Mouse (Mus musculus) adrenal gland, postnatal 36 days (tissue): ENCODE measurements around the gene Gpr37l1. TPM values are rescaled to one million over a fixed set of nuclear protein-coding genes. Genes with fewer than 3 reads are reported as not detected.

Experiments
- DNase-seq, 2 experiments: peaks; one replicate each; pipeline ENCODE4 v3.0.0; 2021; ENCODE audit warnings: mixed read lengths in 1 of 2
- total RNA-seq, 2 experiments: library from RNA; stranded (reverse); gene quantifications; 2 replicates each; pipeline ENCODE4 v1.2.3; 2021

Gene Gpr37l1
- total RNA-seq, 2 experiments from 2014 or later: 0.83 to 1.5 TPM

DNA sequence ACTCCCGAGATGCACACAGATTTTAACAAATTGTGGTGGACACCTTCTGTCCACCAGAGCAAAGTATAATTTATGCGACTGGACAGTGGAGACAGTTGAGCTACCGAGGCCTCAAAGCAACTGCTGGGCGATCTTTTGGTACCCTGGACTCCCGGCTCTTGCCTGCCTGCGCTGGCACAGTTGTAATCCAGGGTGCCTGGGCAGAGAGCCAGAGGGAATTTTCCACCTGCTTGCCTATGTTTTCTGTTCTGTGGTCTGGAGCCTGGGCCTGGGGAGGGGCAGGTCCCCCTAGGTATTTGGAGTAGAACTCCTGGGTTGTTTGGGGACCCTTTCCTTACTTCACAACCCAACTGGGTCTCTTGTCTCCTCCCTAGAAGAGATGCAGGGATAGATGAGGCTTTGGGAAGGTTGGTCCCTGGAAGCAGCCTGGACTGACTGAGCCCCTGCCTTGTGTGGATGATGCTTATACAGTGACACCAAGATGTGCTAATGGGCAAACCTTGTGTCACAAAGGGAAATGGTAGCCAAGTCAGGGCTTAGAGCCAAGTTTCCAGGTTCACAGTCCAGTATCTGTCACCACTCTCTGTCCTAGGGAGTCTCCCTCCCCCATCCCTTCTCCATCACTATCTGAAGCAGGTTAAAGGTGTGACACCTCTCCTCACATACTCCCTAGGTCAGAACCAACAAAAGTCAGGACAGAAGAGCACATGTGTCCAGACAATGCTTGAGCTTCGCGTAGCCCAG lies 14.6 kb upstream of the Gpr37l1 start:
- DNase-seq: peak; percentile 71 to 76

DNA sequence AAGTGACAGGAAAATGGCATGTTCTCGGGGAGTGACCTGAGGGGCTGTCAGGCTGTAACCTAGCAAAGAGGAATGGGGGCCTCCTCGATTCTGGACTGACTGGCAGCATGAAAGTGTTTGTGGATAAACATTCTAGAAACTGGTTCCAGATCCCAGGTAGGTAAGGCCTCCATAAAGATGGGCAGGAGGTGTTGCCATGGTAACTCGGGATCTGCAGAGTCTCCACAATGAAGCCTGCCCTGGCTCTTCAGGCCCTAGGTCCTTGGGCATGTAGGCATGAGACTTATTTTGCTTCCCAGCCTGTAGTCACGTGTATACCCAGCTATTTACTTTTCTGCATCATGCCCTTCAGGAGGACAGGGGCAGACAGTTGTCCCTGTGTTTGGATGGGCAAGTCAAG lies 13.8 kb upstream of the Gpr37l1 start:
- no peak for DNase-seq

DNA sequence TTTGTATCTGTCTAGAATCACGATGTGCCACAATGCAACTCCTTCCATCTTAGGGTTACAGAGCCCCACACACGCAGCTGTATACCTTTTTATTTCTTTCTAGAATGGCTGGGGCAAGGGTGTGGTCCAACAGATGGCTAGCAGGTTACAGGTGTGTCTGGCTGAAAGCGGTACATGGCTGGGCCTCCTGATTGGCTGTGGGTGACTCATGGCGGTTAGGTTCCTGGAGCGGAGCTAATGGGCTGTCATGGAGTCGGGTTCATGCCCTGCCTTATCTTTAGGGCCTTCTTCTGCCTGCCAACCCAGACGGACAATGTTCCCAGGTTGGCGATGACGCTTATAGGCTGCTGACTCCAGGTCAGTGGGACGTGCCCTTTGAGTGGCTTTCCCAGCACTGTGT lies 13.3 kb upstream of the Gpr37l1 start:
- DNase-seq: no peak

DNA sequence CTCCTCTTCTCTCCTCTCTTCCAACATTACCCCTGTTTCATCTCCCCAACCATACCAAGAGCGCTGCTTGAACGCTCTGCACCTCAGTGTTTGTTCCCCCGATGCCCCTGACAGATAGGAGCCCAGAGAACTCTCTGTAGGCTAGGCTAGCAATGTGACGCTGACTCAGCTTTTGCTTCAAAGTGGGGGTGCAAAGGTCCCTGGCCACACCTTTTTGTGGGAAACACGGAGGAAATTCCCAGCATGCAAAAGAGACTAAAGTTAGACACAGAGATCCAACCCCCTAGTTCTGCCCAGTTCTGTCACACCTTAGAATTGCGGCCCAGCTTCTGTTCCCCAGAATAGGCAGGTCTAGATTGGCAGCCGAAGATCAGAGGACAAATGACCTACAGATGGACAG lies 11.4 kb upstream of the Gpr37l1 start:
- DNase-seq: no peak

DNA sequence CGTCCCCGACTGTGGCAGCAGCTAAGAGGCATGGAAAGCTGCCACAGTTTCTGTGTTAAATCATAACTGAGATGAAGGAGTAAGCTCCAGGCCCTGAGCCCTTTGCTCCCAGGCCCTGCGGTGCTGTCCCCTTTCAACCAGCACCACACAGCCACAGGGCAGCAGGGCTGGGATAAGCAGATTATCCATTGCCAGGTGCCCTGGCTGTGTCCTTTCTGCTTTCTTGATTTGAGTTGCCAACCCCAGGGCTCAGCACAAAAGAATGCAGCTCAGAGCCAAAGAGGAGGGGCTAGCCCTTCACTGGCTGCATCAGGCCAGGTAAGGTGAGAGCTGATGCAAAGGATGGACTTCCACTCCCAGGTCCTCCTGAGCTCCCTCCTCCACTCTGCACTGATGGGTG lies 10.2 kb upstream of the Gpr37l1 start:
- DNase-seq: no peak

DNA sequence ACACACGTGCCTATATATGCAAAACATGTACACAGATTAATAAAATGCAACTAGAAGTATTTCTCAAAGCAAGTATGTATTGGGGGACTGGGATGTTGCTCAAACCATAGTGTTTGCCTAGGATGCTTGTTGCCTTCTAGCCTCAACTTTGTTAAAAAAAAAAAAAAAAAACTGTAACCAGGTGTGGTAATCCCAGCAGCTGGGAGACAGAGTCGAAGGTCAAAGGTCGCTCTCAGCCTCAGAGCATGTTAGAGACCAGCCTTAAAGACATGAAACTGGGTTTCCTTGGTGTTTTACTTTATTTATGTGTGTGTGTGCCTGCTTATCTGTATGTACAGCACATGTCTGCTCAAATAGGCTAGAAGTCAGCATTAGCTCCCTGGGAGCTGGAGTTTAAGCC lies 7.7 kb upstream of the Gpr37l1 start:
- DNase-seq: no peak

DNA sequence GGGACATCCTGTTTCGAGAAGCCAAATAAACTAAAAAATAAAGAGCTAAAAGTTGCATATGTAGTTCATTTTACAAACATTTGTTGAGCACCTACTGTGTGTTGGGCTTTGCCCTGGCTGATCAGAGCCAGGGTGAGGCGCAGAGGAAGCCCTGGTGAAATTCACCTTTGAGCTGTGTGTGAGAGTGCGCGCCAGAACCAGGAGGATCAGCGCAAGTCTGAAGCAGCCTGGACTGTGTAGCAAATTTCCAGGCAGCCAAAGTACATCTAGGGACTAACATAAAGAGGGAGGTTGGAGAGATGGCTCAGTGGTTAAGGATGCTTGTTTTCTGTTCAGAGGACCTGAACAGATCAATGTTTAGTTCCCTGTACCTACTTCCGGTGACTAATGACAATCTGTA lies 5.8 kb upstream of the Gpr37l1 start:
- no peak for DNase-seq

DNA sequence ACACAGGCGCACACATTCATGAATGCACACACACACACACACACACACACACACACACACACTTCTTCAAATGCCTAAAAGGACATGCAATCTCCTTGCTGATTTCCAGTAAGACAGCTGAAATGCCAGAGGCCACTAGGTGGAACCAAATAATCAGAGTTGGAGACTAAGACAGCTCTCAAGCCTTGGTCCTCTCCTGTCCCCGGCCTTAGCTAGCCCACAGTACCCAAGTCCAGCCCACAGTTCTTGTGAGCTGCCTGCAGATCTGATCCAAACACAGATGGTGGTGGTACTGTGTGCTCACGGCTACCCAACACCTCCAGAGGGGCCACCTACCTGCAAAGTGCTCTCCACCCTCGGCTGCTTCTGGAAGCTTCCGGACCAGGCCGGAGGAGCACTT lies 4.5 kb upstream of the Gpr37l1 start:
- peak; percentile 52 to 78 for DNase-seq

DNA sequence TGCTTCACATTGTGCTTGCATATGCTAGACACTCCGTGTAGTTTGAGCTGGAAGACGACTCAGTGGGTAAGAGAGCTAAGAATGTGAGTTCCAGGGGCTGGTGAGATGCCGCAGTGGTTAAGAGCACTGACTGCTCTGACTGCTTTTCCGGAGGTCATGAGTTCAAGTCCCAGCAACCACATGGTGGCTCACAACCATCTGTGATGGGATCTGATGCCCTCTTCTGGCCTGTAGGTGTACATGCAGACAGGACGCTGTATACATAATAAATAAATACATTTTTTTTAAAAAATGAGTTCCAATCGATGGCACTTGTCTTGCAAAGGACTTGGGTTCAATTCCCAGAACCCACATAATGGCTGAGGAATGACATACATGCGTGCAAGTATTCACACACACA lies 3.7 kb upstream of the Gpr37l1 start:
- no peak for DNase-seq

DNA sequence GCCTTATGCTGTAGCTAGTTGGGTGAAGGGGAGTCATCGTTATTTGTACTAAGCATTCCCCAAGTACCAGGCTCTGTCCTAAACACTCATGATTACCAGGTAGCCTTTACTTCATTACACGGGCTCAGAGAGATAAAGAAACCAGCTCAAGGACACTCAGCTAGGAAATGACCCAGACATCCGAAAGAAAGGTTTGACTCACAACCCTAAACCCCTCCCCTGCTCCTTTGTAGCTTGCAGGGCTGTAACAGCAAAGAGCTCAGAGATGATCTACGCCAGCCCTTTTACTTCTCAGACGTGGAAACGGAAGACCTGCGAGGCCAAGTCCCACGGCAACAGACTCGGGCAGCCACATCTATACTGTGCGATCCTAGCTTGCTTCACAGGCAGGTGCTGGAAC lies 2.8 kb upstream of the Gpr37l1 start:
- peak; percentile 33 to 70 for DNase-seq

DNA sequence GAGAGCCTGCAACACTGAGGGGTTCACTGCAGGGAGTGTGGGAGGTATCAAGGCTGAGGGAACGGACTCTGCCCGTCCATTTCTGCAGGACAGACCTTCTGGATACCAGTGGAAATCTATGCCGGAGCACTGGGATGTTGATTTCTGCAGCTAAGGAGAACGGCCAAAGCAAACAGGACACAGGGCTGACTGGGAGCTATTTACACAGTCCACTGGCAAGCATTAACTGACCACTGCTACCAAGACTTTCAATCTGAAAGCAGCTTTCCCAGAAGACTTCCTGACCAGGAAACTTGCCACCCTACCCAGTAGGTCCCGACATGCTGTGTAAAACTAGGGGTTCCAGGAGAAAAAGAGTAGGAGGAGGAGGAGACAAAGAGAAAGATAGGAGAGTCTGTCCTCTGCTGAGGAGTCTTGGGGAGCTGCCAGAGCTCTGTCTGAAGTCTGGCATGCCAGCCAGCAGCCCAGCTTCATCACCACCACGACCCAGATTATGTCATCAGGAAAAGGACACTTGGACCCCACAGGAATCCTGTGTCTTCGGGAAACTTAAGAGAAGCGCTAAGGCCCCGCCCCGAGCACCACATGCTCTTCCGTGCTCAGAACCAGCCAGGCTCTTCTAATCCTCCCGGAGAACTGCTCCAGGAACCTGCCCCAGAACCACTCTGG lies 2.2 kb upstream of the Gpr37l1 start:
- DNase-seq: peak; percentile 68 to 79

DNA sequence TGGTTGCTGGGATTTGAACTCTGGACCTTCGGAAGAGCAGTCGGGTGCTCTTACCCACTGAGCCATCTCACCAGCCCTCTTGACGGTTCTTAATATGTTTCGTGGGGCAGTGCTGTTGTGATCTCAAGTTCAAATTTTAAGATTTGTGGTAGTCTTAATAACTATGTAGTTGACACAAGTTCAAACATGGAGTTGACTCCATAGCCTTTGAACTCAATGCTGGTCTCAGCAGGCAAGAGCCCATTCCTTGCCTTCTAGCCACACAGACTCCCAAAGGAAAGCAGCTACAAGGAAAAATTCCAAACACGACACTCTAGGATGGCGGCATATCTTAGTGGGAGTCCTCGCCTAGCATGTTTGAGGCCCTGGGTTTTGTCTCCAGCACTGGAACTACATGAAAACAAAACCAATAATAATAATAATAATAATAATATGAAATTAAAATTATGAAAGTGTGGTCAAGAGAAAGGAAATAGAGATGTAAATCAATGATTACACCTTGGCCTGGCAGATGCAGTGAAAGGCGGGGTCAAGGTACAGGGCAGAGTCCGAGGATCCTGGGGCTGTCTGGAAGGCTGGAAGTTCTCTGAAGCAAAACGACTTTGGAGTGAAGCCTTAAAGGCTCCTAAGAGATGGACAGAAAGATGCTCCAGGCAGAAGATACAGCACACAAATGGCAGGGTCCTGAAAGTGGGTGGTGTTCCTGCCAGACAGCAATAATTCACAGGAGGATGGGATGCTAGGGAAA lies 1.1 kb upstream of the Gpr37l1 start:
- DNase-seq: no peak

DNA sequence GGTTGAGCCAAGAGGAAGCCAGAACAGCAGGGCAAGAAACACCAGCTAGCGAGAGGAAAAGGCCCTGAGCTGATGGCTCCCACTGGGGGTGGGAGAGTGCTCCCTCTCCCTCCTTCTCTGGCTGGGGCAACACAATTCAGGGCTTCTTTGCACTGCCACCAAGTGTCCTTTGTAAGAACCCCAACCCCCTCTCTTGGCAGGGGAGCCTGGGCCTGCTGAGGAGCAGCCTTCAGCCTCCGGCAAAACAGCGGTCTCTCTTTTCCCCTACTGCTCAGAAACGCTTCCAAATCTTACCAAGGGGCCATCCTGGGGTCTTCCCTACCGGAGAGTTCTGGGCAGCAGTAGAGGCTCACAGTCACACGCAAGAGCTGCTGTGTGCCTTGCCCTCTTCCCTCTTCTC lies 4.8 kb downstream of the Gpr37l1 start:
- DNase-seq: no peak

DNA sequence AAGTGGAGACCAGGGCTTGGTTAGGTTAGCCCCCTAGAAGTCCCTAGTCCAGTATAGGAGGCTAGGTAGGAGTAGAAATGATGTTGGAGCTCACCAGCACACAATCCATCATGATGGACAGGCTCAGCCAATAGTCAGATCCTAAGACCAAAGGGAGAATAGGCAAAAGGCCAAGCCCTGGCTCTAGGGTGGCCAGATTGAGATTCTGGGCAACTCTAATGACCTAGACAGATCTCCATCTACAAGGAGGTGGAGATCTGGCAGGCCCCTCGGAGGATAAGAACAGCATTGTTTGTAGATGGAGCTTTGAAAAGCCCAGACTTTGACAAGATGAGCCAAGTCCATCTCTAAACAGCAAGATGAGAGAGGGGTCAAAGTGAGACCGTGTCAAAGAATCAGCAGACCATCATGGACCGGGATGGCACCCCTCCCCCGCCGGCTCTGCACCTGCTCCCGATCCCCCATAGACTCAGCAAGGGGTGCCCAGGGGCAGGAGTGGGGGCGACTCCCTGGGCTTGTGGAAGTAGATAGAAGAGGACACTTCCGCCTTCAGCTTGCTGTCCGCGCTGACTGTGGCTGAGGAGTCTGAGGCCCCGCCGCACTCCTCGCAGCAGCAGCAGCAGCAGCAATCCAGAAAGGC lies 7.0 kb downstream of the Gpr37l1 start:
- no peak for DNase-seq

DNA sequence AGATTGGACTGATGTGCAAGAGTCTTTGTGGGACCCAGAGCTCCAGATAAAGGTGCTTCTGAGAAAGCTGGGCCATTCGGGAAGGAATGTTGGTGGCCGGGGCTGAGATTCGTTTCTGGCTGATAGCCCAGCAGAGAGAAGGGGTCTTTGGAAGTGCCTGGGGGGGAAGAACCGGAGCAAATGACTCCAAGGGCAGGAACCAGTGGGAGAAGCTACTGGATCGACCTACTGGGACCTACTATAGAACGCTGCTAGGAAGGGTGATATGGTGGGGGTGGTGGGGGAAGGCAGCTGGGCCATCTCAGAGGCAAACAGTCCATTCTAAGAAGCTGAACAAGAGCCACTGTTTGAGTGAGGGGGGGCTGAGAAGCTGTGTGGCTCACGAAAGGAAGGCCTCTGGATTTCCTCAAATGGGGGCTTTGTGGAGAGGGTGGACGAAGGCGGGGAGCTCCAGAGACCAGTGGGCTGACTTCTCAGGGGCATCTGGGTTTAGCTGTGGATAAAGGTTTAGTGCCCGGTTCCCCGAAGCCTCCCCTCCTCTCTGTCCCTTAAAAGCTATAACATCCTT lies 7.8 kb downstream of the Gpr37l1 start:
- DNase-seq: no peak

DNA sequence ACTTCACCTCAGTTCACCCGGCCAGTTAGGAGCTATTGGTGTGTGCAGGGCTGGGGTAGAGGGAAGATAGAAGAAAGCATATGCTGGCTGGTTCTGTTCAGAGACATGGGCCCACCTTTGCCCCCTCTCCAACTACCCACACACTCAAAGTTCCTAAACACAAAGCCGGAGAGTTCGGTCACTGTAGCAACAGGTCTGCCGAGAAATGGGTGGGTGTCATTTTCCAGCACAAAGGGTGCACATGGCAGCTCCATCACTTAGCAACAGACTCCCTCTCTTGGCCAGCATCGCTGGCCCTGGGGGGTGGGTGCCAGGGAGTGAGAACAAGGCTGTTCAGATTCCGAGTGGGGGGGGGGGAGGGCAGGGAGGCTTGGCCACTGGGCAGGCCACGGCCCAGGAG lies 8.4 kb downstream of the Gpr37l1 start:
- no peak for DNase-seq

DNA sequence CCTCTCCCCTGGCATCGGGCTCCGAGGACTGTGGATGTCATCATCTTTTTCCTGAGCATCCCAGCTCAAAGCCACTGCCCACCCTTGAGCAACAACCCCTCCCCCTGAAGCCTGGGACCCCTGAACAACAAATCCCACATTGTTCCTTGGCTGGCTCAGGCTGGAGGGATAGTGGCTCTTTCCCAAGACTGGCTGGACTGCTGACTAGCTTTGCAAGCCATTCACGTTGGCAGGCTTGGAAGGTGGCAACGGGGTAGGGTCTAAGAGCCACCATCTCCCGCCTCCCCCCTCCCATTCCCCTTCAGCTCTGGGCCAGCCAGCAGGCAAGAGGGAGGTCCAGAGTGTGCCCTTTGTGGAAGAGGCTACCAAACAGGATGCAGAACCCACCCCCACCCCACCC lies 8.8 kb downstream of the Gpr37l1 start:
- no peak for DNase-seq

DNA sequence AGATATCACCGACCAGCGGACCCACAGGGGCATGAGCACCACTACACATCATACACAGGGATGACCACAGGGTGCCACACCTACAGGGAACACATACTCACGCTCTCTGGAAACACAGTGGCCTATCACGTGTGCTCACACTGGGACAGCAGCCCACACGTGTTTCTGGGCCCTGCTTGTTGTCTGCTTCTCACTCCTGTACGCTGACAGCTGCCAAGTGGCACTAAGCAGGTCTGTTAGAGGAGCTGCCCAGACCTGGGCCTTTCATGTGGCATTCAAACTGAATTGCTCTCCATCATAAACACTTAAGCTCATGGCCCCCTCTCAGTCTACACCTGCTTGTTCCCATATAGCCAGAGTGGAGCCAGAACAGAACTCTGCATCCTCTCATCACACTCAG lies 11.2 kb downstream of the Gpr37l1 start:
- DNase-seq: no peak

DNA sequence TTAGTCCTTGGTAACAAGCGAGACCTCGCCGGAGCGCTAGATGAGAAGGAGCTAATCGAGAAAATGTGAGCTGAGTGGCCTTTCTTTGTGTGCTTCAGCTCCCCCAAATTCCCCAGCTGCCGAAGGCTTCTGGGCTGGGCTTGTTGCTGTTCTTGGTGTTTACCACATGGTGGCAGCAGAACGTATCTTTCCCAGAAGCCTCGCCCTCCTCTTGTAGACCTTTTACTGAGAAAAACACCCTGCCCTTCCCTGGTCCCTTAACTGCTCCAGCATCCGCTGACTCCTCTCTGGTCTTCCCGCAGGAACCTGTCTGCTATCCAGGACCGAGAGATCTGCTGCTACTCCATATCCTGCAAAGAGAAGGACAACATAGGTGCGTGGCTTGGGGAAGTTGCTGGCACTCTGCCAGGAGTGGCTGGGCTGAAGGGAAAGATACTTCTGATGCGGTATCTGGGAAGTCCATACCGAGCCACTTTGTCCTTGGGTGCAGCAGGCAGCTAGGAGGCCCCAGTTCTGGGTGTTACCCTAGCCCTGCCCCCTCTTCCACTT lies 13.0 kb downstream of the Gpr37l1 start:
- DNase-seq: peak; percentile 64 to 75

DNA sequence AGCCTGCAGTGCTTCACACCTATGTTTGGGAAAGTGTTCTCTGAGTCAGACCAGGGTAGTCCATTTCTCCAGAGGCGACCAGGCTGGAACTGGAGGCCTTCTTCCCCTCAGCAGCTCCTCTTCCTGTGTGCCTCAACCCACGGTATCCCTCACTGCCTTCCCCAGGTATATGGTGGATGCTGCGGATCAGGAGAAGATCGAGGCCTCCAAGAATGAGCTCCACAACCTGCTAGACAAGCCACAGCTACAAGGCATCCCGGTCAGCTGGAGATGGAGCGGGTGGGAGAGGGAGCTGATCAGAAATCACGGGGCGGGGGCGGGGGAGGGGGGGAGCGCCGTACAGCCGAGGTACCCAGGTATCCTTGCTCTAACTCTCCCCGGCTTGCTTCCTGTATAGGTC lies 13.5 kb downstream of the Gpr37l1 start:
- no peak for DNase-seq

DNA sequence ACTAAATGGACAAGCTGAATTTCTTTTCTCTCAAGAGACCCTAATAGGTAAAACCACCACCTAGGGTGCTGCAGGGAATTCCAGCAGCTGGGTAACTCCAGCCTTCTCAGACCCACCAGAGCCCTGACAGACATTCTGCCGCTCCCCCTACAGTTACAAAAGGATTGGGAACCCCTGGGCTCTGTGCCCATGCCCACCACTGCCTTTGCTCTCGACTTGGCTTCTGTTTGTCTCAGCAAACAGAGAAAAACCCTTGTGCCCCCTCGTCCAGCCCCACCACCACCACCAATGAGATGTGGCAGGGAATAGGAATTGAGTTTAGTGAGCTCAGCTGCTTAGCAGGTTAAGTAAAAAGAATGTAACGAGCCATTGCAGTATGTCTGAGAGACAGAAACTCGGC lies 18.5 kb downstream of the Gpr37l1 start:
- DNase-seq: no peak

DNA sequence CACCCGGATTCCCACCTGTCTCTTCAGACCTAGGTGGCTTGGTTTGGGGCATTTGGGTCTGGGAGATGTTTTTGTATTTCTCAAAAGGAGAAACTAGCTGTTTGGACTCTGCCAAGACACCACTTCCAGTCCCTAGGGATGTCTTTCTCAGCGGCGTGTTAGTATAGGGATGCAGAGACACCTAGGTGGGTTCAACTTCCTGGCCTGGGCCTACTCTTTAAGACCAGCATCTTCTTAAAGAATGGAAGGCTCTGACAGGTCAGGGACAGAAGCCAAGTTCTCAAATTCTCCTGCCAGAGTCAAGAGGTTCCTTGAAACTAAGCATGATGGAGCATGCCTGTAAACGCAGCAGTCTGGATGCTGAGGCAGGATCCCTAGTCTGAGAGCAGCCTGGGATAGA lies 19.0 kb downstream of the Gpr37l1 start:
- no peak for DNase-seq
